Mouse (Mus musculus) hematopoietic stem cell, adult 5-6 weeks (primary cell): ENCODE results near the gene Mylk4. TPM values are rescaled to one million over a fixed set of nuclear protein-coding genes. Genes with fewer than 3 reads are reported as not detected.

Experiments used
- ATAC-seq, 2 experiments: fragments of 125-278 bp in 1 of 2; replicated peaks in 1 of 2; 2 replicates each; pipeline ENCODE4 v1.8.0; 2016 to 2017; ENCODE audit warnings: inconsistent platforms in 2 of 2, mild to moderate bottlenecking in 2 of 2, moderate number of reproducible peaks in 2 of 2, low read depth in 1 of 2, moderate TSS enrichment in 1 of 2; ENCODE audit not compliant: low FRiP score in 2 of 2, poor library complexity in 2 of 2, severe bottlenecking in 2 of 2, insufficient read depth in 1 of 2, low TSS enrichment in 1 of 2
- total RNA-seq: library from RNA; stranded (forward); fragments of 172-1452, 232-1000 nt; gene quantifications from 2 replicates; pipeline ENCODE4 v1.2.3, GENCODE M21; 2017

Gene Mylk4
- total RNA-seq, 1 experiment from 2014 or later = not detected

GRCm38 (mm10) chr13:32752066-32752657, 31.6 kb downstream of the Mylk4 start:
- ATAC-seq = no peak

DNA sequence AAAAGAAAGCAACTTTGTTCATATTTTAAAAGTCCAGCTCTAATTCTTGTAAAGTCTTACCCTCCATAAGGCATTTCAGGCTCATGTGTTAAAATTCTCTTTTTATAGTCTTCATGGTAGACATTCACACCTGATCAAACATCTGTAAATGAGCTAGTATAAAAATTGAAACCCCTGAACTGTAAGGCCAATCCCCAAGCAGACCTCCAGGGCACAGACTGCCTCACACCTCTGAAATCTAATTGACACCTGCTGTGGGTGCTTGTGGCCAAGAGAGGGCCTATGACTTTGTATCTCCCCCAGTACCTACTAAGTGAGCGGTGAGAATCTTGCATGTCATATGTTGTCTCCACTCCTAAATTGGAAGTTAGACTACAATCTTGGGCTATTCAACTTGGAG, 33.2 kb downstream of the Mylk4 start:
- no peak for ATAC-seq

DNA sequence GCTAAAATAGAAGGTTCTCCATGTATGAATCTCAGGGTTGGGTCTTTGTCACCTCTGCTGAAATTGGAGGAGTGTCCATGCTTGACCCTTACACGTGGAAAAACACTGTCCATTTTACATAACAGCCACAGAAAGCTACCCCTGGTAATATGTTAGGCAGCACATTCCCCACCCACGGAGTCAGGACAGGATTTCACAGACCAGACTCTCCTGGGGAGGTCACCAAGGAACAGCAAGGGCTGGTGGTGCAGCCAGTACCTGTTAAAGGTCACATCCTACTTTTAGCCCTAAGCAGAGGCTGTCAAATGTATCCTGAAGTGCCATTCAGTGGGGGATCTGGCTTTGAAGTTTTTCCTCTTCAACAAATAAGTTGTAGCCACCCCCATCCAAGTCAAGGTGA, 35.3 kb downstream of the Mylk4 start:
- ATAC-seq = no peak

GRCm38 (mm10) chr13:32741161-32741560, 42.6 kb downstream of the Mylk4 start:
- no peak for ATAC-seq

GRCm38 (mm10) chr13:32731283-32731682, 52.5 kb downstream of the Mylk4 start:
- peak; percentile 37 to 62; a peak in 2 of 4 replicates for ATAC-seq

- no peak for ATAC-seq
Measured at GRCm38 (mm10) chr13:32724606-32725005, 59.1 kb downstream of the Mylk4 start.

GRCm38 (mm10) chr13:32721717-32722116, 62.0 kb downstream of the Mylk4 start:
- ATAC-seq = no peak

DNA sequence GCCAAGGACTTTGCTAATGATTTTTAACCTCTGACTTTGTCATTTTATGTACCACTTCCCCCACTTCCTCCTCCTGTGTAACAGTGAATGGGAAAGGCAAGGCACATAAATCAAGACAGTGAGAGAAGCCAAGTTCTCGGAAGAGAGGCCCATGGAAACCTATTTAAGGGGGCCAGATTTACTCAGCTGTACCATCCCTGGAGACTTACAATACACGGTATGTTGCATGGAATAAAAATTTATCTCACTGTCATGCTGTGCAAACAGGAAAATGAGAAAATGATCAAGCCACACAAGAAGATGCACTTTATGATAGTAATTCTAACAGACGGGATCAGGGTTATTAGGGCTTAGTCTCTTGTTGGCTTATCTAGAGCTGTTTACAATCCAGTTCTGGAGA, 64.5 kb downstream of the Mylk4 start:
- ATAC-seq = peak; percentile 25 to 37; a peak in 1 of 4 replicates

GRCm38 (mm10) chr13:32717709-32718108, 66.0 kb downstream of the Mylk4 start:
- peak in 1 of 2 experiments; percentile 27; a peak in 1 of 4 replicates for ATAC-seq

GRCm38 (mm10) chr13:32712568-32712967, 71.2 kb downstream of the Mylk4 start:
- peak; percentile 27 to 39; a peak in 2 of 4 replicates for ATAC-seq

GRCm38 (mm10) chr13:32707894-32708293, 75.9 kb downstream of the Mylk4 start:
- ATAC-seq = no peak

DNA sequence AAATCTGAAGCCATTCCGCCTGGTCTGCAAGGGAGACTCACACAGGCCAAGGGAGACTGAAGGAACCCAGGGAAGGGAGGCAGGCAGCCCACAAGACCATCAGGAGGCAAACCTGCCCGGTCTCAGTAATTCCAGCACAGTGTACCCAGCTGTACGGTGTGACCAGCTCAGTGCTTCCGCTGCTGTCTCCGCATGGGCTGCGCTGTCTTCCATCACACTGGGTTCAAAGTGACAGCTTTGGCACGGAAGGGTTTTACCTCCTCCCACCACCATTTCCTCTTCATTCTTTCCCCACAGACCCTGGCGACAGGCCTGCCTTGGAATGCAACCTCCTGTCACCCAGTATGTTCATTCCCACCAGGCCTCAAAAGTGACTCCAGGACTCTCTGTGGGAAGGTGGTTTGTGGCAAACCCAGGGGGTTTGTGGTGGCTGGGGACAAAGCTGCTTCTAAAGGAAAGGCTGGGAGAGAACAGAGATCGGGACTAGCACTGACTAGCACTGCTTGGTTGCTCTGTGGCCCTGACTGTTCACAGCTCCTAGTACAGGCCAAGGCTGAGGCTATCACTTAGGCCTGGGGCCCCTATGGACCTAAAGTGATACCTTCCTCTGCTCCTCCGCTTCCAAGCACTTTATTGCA, 77.0 kb downstream of the Mylk4 start:
- peak; percentile 82 to 84 for ATAC-seq

DNA sequence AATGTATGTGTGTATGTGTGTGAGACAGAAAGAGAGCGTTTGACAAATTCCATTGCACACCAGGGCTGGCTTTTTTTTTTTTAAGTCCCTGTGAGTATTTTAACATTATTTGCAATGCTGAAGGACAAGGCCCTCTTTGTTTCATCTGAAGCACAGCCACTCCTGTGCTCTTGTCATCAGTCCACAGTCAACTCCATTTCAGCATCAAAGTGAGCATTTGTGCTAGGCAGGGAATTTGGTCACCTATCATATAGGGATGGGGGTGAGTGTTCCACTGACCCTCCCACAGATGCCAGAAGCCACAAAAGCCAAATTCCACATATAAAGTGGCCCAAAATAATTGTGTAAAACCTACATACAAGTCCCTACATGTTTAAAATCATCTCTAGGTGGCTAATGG, 78.4 kb downstream of the Mylk4 start:
- ATAC-seq = no peak

GRCm38 (mm10) chr13:32704911-32705310, 78.8 kb downstream of the Mylk4 start:
- no peak for ATAC-seq

DNA sequence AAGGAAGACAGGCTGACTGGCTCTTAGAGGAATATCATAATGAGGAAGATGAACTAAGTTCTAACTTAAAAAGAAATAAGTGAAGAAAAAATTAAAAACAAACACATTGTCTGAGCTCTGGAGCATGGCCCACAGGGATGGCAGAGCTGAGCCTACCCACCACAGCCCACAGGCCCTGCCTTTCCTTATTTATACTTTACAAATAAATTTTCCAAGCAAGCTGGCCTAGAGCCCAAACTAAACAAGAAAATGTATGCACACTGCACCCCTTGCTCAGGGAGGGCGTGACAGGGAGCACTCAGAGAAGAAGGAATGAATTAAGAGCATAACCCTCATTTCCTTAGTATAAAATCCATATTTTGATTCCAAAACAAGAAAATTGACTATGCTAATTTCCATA, 82.2 kb downstream of the Mylk4 start:
- ATAC-seq = no peak

- no peak for ATAC-seq
Measured at GRCm38 (mm10) chr13:32699376-32699775, 84.4 kb downstream of the Mylk4 start.

DNA sequence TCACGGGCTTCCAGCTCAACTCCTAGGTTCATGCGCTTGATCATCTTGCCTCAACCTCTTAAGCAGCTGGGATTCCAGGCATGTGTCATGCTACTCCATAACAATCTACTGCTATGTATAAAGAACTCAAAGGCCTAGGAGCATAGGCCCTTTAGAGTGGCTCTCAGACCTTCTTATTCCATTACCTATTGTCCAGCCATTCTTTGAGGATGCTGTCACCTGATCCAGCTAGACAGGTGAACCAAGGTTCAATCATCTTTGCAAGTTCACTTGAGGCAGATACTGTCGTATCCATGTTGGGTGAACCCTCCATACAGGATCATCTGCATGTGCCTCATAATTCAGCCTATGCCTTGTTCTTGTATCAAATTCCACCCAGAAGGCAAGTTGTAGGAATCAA, 84.8 kb downstream of the Mylk4 start:
- ATAC-seq = no peak

- no peak for ATAC-seq
Measured at GRCm38 (mm10) chr13:32693886-32694455, 89.8 kb downstream of the Mylk4 start.

DNA sequence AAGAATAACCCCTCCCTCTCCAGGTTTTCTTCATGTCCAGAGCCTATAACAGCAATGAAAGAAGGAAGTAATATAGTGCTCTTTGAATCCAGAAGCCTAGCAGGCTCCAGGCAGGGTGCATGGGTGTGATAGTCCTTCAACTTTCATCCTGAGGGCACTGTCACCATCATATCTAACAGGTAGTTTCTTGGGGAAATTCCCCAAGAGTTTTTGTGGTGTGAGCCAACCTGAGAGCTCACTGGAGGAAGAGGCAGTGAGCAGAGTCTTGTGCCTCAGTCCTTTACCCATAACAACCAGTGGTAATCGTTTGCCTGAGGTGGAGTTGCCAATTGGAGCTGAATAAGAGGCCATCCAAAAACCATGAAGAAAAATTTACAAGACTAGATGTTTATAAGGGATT, 91.2 kb downstream of the Mylk4 start:
- no peak for ATAC-seq
